Mouse (Mus musculus) cerebellum, adult 2 months (tissue): ENCODE measurements around the gene Gng2. TPM values are rescaled to one million over a fixed set of nuclear protein-coding genes. Genes with fewer than 3 reads are reported as not detected.

Experiments used
- DNase-seq, 2 experiments: peaks; one replicate each; pipeline ENCODE4 v3.0.0; 2021
- H3K27ac ChIP-seq: fragments of 200-500 bp; 2 replicates; pipeline ENCODE4 v1.5.1; 2012; ENCODE audit warnings: low read length, control low read depth, inconsistent platforms; ENCODE audit not compliant: insufficient read depth
- H3K27me3 ChIP-seq: fragments of 200-500 bp; 2 replicates; pipeline ENCODE4 v1.6.1; 2012; ENCODE audit warnings: inconsistent platforms, mild to moderate bottlenecking, low read length, moderate library complexity; ENCODE audit not compliant: control insufficient read depth, insufficient read depth
- H3K4me1 ChIP-seq: fragments of 200-500 bp; 2 replicates; pipeline ENCODE4 v1.6.1; 2011; ENCODE audit warnings: low read length; ENCODE audit not compliant: control insufficient read depth, insufficient read depth
- H3K4me3 ChIP-seq: fragments of 200-500 bp; replicated peaks from 2 replicates; pipeline ENCODE3; 2011; ENCODE audit warnings: mild to moderate bottlenecking, low read depth, low read length, control low read depth; ENCODE audit not compliant: insufficient read depth
- CTCF ChIP-seq: fragments of 200-500 bp; IDR thresholded peaks from 2 replicates; pipeline ENCODE4 v1.5.1; 2011; ENCODE audit warnings: low read depth, mild to moderate bottlenecking, control low read depth, low read length, moderate library complexity, borderline replicate concordance; ENCODE audit not compliant: insufficient read depth
- POLR2A ChIP-seq: fragments of 200-500 bp; IDR thresholded peaks from 2 replicates; pipeline ENCODE4 v1.6.1; 2011; ENCODE audit warnings: low read length, control low read depth, borderline replicate concordance; ENCODE audit not compliant: insufficient read depth
- WGBS: fragments of 180-500 bp; shearing (Covaris S2); methylation state at CpG from one replicate; pipeline ENCODE4 v1.1.7; 2018; 5-methylcytosine and 5-hydroxymethylcytosine counted together
- polyA plus RNA-seq: library from polyadenylated mRNA; depleted of rRNA; stranded (reverse); fragments of >200 nt; gene quantifications from 2 replicates; pipeline ENCODE4 v1.2.3, GENCODE M21; 2012

Gng2 gene
- polyA plus RNA-seq, 1 experiment: 62.7 TPM

DNA sequence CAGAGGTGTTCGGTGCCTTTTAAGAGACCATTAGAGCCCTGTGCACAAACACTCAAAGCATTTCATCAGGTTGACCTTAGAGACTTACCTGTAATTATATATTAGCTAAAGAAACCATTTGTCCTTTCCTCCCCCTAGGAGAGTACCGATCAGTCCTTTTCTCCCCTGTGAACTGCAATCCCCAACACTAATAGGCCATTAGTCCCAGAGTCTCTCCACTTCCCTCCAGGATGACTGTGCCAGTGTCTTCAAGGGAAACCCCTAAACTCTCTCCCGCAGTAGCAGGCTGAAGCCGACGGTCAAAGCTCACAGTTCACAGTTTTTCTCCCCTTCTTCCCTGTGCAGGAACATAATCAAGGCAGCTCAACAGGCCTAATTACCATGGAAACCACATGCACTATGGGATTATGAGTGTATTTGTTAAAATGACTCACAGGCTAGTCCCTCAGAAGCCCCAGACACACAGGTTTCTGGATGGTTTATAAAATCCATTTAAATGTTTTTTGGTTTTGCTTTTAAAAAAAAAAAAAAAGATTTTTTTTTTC, 13.4 kb downstream of the Gng2 start:
- no peak for DNase-seq
- no peak for TF ChIP-seq POLR2A
- TF ChIP-seq CTCF: no peak
- H3K4me1 ChIP-seq: peaks cover 6% of the 10 kb centered on the region
- H3K4me3 ChIP-seq: no peak overlapping the region
- WGBS: 63% methylated on average over 5 of the region's 5 CpGs
- H3K27ac ChIP-seq: no peak overlapping the region
- H3K27me3 ChIP-seq: no peaks in the 10 kb centered on the region

GRCm38 (mm10) chr14:19961924-19962915, 15.2 kb downstream of the Gng2 start:
- WGBS: 81% methylated on average over 15 of the region's 15 CpGs
- Histone ChIP-seq H3K4me3 (no peak overlapping the region), H3K27ac (no peak overlapping the region), H3K4me1 (no peaks in the 10 kb centered on the region; the same call in 1 of the 2 replicates), H3K27me3 (no peaks in the 10 kb centered on the region)
- DNase-seq: no peak
- TF ChIP-seq POLR2A (no peak), CTCF (no peak)

- no peaks in the 10 kb centered on the region for H3K27me3 ChIP-seq
- WGBS: 90% methylated on average over 9 of the region's 9 CpGs
- TF ChIP-seq POLR2A (no peak), CTCF (no peak)
- no peak for DNase-seq
- H3K4me3 ChIP-seq: no peak overlapping the region
- peaks cover 3% of the 10 kb centered on the region; the same call in 1 of the 2 replicates for H3K4me1 ChIP-seq
- H3K27ac ChIP-seq: no peak overlapping the region
Observed at GRCm38 (mm10) chr14:19959860-19960259, 17.6 kb downstream of the Gng2 start.

DNA sequence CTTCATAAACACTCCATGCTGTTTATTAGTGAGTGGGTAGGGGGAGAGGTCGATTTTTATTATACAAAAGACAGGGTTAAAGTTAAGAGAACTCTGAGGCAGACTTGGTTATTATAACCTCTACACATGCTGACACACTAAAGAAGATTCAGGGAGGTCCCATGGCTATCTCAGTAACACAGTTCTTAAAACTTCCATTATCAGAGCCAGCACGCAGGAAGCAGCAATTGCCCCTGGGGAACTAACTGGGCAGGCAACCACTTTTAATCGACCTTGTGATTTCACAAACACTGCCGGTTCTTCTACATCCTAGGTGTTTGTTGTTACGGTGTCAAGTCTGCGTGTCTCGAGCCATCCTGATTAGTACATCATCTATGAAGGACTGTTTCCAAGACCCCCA, 22.4 kb downstream of the Gng2 start:
- Histone ChIP-seq H3K4me3 (no peak overlapping the region), H3K4me1 (peaks cover 3% of the 10 kb centered on the region; the same call in 1 of the 2 replicates), H3K27ac (no peak overlapping the region), H3K27me3 (no peaks in the 10 kb centered on the region)
- 52% methylated on average over 7 of the region's 7 CpGs for WGBS
- DNase-seq: no peak
- TF ChIP-seq CTCF (no peak), POLR2A (no peak)

DNA sequence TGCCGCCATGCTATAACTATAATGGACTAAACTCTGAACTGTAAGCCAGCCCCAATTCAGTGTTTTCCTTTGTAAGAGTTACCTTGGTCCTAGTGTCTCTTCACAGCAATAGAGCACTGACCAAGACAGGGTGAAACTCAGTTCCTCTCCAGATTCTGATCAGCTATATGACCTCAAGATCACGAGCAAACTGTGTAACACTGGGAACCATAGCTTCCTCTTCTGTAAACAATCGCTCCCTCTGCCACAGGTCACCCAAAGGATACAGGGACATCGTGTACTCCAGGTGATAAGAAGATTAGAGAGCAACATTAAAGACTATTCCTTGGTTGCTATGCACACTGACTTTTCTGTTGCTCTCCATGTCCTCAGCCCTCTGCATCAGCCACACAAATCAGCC, 26.6 kb downstream of the Gng2 start:
- Histone ChIP-seq H3K4me3 (no peak overlapping the region), H3K4me1 (no peaks in the 10 kb centered on the region), H3K27me3 (no peaks in the 10 kb centered on the region), H3K27ac (no peak overlapping the region)
- 94% methylated on average over 4 of the region's 4 CpGs for WGBS
- TF ChIP-seq CTCF (no peak), POLR2A (no peak)
- no peak for DNase-seq

GRCm38 (mm10) chr14:19949475-19949874, 28.0 kb downstream of the Gng2 start:
- H3K4me1 ChIP-seq: no peaks in the 10 kb centered on the region
- TF ChIP-seq CTCF: no peak
- TF ChIP-seq POLR2A: no peak
- no peaks in the 10 kb centered on the region for H3K27me3 ChIP-seq
- WGBS: 82% methylated on average over 2 of the region's 2 CpGs
- H3K4me3 ChIP-seq: no peak overlapping the region
- H3K27ac ChIP-seq: no peak overlapping the region
- no peak for DNase-seq

DNA sequence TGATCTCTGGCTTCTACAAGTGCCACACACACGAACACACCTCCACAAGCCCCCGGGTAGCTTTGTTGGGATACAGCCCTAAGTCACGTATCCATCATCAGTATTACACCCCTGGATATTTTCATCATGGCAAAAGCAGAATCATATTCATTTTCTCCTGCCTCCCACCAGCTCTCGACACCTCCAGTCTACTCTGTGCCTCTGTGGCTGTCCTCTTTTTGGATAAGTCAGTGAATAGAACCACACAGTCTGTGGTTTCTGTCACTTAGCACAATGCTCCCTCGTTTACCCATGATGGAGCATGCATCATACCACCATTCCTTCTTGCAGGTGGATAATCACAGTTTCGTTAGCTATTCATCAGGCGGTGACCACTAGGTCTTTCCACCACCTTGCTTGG, 31.2 kb downstream of the Gng2 start:
- WGBS: 92% methylated on average over 7 of the region's 7 CpGs
- Histone ChIP-seq H3K27ac (no peak overlapping the region), H3K4me3 (no peak overlapping the region), H3K27me3 (no peaks in the 10 kb centered on the region), H3K4me1 (no peaks in the 10 kb centered on the region)
- TF ChIP-seq POLR2A (no peak), CTCF (no peak)
- no peak for DNase-seq
